Mouse (Mus musculus) thymus, postnatal 4 days (tissue): ENCODE data around the gene Ggcx.

Source experiments
- DNase-seq: peaks from one replicate; pipeline ENCODE4 v3.0.0; 2021

Ggcx gene

DNA sequence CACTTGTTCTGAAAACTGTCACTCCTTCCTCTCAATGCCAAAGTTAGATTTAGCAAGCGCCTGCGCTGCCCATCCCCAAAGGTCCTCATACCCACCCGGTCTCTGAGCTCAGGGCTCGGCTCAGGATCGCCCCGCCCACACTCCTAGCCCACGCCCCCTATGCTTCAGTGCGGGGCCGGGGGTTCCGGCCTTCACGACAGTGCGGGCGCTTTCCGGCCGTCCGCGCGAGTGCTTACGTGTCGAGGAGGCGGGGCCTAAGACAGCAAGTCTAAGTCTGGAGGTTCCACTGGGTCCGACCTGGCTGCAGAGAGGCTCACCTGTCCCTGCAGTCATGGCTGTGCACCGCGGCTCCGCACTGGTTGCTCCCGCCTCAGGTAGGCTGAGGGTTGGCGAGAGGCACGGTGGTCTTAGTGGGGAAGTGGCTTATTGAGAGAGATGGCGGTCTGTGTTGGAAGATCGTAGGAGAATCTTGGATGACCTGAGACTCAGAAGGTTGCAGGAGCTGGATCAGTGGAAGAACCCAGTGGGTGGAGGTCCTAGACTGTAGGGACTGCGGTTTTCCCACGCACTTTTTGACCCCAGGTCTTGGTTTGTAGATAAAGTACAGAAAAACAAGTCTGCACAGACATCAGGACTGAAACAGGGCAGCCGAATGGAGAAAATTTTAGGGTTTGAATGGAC, at the start of gene Ggcx:
Gene Ggcx (plus strand): TSS at position 233 of the 681 bp plus-strand sequence.
- DNase-seq, result peak; percentile 98

- DNase-seq, result no peak
Observed at GRCm38 (mm10) chr6:72364985-72365384, 49.1 kb upstream of the Ggcx start.

DNA sequence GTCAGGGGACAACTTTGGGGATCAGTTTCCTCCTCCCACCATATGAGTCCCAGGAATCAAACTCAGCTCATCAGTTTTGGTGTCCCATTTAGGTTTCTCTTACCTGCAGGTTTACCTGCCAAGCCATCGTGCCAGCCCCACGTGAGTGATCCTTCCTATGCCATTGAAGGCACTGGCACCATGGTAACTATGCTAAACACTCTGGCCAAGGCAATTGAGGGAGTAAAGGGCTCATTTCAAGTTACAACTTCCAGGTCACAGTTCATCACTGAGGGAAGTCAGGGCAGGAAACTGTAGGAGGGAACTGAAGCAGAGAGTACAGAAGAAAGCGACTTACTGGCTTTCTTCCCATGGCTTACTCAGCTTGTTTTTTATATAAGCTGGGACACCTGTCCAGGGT, 47.8 kb upstream of the Ggcx start:
- no peak for DNase-seq

- no peak for DNase-seq
Observed at GRCm38 (mm10) chr6:72366844-72367443, 47.2 kb upstream of the Ggcx start, which contains the start of gene Rnf181. Rnf181 (minus strand) TSS chr6:72366956.

DNA sequence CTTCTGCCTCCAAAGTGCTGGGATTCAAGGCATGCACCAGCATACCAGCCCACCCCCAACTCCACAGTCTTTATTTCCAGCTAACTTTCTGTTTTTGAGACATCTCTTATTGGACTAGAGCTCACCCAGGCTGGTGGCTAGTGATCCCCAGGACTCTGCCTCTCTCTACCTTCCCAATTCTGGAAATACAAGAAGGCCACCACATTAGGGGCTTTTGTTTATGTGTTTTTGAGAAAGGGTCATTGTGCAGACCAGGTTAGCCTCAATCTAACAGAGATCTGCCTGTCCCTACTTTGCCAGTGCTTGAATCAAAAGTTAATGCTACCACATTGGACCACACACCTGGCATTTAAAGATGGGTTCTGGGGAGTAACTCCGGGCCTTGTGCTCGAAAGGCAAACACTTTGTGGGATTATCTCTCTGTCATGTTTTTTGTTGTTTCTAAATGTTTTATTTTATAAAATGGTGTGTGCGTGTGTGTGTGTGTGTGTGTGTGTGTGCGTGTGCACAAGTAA, 46.6 kb upstream of the Ggcx start:
- no peak for DNase-seq

GRCm38 (mm10) chr6:72369557-72369956, 44.6 kb upstream of the Ggcx start:
- no peak for DNase-seq

GRCm38 (mm10) chr6:72370091-72370490, 44.0 kb upstream of the Ggcx start:
- no peak for DNase-seq

GRCm38 (mm10) chr6:72371147-72371546, 43.0 kb upstream of the Ggcx start:
- no peak for DNase-seq

GRCm38 (mm10) chr6:72371571-72371970, 42.5 kb upstream of the Ggcx start:
- DNase-seq, result no peak

GRCm38 (mm10) chr6:72373184-72373583, 40.9 kb upstream of the Ggcx start:
- DNase-seq, result no peak

DNA sequence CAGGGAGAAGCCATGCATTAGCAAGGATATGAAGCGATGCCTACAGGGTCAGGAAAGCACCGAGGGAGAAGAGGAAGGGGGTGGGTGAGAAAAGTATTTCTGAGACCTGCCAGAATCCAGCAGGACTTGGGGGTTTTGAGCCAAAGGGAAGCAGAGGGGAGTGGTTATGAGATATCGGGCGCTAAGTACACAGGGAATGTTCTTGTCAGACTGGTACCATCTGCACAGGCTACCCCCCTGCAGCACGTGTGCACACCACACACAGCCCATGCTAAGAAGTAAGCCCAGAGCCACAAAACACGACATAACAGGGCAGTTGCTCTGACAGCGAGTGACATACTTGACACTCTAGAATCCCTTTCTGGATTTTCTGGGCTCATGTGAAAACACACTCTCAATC, 39.9 kb upstream of the Ggcx start:
- no peak for DNase-seq

GRCm38 (mm10) chr6:72374820-72375563, 39.1 kb upstream of the Ggcx start:
- no peak for DNase-seq

DNA sequence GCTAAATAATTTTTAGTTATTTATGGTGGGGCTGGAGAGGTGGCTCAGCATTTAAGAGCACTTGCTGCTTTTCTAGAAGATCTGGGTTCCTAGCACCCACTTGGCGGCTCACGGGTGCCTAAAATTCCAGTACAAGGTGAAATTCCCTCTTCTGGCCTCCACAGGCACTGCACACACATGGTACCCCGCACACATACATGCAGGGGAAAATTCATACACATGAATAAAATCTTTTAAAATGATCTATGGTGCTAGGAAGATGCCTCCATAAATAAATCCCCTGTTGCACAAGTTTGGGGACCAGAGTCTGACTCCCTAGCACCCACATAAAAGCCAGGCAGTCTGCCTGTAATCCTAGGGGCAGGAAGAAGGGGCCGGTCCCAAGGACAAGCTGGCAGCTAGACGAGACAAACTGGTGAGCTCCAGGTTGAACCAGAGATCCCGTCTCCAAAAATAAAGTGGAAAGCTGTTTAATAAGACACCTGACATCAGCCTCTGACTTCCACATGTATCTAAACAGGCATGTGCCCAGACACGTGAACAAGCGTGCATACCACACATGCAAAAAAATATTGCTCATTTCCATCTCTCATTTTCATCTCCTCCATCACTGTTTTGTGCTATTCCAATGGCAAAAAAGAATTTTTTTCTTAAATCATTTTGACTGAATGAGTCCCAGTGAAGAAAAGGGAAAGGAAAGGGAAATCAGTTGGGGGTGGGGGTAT, 35.4 kb upstream of the Ggcx start:
- DNase-seq, result no peak

DNA sequence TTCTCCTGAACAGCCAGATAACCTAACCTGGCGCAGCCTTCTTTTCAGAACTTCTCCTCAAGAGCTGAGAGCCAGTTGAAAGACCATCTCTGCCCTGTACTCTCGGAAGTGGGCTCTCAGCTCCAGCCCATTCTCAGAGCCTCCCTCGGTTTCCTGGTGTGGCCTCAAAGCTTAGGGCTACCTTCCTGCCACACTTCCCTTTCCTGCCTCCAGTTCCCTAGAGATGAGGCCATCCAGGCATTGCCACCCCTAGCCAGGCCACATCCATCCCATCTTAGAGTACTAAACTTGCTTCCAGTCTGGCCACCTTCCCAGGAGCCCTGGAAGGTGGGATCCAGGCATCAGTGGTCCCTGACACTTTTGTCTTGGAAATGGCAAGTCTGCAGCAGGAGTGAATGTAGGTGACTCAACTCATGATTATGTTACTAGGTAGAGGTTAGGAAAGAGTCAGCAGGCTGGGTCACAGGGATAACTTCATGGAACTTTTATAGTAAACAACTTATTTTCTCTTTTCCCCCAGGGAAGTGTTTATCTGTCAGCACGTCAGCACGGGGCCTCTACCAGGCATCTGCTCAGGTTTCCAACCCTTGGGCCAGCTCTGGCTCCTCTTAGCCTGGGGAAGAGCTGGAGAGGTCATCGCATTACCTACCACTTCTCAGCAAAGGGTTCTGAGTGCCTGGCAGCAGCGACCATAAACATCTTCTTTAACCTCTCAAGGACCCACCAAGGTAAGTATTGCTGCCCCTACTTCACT, 34.6 kb upstream of the Ggcx start:
- no peak for DNase-seq

- DNase-seq, result peak; percentile 95
Observed at GRCm38 (mm10) chr6:72380131-72380770, 33.9 kb upstream of the Ggcx start, which contains the start of gene Vamp5. Vamp5 (minus strand) TSS chr6:72380468.

DNA sequence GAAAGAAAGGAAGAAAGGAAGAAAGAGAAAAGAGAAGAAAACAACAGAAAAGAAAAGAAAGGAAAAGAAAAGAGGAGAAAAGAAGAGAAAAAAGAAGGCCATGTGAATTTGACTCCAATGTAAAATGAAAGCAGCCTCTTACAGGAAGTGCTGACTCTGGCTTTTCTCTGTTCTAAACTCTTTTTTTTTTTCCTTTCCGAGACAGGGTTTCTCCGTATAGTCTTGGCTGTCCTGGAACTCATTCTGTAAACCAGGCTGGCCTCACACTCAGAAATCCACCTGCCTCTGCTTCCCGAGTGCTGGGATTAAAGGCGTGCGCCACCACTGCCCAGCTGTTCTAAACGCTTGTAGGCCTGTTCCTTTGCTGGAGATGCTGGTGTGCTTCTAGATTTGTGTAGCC, 31.6 kb upstream of the Ggcx start:
- no peak for DNase-seq

- DNase-seq, result no peak
Observed at GRCm38 (mm10) chr6:72383142-72383820, 30.8 kb upstream of the Ggcx start.

GRCm38 (mm10) chr6:72383952-72384351, 30.2 kb upstream of the Ggcx start:
- no peak for DNase-seq

DNA sequence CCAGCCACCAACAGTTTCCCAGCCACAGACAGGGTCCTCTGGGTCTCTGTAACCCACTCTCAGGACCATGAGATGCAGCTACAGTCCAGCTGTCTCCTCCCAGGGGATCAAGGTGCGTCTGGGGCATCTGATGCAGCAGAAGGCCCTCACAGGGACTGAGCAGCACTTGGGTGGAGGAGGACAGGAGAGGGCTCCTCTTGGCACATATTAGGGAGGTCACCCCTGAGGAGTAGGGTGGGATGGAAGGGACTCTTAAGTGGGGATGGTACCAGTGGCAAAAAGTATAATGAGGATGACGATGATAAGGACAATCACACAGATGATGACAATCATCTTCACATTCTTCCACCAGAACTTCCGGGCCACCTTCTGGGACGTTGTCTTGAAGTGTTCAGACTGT, 28.9 kb upstream of the Ggcx start:
- DNase-seq, result no peak

DNA sequence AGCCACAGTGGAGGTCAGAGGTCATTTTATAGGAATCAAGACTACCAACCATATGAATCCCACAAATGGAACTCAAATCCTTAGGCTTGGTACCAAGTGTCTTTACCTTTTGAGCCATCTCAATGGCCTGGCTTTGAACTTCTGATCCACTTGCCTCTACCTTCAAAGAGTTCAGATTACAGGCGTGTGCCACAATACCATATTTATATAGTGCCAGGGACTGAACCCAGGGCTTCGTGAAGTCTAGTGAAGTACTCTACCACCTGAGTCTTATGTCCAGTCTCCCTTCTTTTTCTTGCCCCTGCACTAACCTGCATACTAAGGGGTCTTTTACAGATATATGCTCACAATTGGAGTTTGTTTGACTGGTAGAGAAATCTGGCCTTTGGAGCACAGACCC, 27.5 kb upstream of the Ggcx start:
- DNase-seq, result no peak

DNA sequence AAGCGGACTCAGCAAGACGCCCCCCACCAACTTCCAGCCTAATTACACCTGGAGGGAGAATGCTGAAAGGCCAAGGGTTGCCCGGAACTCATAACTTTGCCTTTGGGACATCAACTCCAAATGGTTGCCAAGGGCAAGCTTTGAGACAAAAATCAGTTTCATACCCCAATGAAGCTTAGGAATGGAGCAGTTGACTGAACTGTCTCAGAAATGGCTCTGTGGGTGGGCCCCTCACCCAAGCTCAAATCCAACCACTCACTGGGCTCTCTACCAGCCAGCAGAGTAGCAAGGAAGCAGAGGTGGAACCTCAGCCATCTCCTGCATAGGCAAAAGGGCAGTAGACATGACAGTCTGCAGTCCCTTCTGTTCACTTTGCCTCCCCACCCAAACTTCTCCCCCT, 26.3 kb upstream of the Ggcx start:
- no peak for DNase-seq
